Comparison of ENCODE assay signal across 15 mouse cellular contexts in the genomic region with DNA sequence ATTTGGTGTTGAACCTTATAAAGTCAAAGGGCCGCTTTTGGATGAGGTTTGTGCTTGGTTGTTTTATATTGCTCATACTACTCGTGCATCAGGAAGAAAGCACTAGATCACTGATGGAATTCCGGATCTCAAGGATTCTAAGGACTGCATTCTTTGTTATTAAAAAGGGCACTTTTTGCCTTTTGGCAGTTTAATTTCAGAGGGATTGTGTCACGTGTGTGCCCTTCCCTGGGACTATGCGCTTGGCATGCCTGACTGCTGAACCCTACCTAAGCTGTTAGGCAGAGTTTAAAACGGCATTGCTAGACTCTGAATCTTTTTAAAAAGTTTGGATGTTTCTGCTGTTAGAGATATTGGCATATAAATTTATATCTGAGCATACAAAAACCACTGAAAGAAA. TPM values are rescaled to one million over a fixed set of nuclear protein-coding genes. Genes with fewer than 3 reads are reported as not detected.
DNase-seq lines count a peak whose midpoint lies in the region; ATAC-seq and TF ChIP-seq lines count a peak whose summit lies in the region.
"Had no signal": no experiment of that assay in that cellular context is flagged by ENCODE, and none has a peak within 500 bp of the region (broad histone marks: within the 10 kb centered on the region; RNA-seq: fewer than 3 reads in every experiment).

No protein-coding gene starts in this region.

- no peak for ATAC-seq in neural tube, embryonic 11.5 days (ENCODE audit: insufficient read depth, low FRiP score, low TSS enrichment)
- ATAC-seq in kidney, postnatal 0 days (replicated peaks; ENCODE audit: low FRiP score, low read depth): no peak
- ATAC-seq in neural tube, embryonic 14.5 days (ENCODE audit: low read depth): no peak
- ATAC-seq in liver, embryonic 12.5 days: no peak
- ATAC-seq: CD4-positive, CD25-positive, alpha-beta regulatory T cell, adult 4 months had no signal

- no peak overlapping the region for H3K27ac ChIP-seq in neural tube, embryonic 11.5 days (ENCODE audit: low read depth, low read length)
- H3K27ac ChIP-seq in hindbrain, embryonic 10.5 days: no peak overlapping the region
- no peak overlapping the region for H3K27ac ChIP-seq in kidney, postnatal 0 days
- H3K27ac ChIP-seq in neural tube, embryonic 14.5 days (ENCODE audit: low read depth, low read length): peak overlapping the region; percentile 44; the same call in 1 of the 2 replicates
- no peak overlapping the region for H3K27ac ChIP-seq in liver, embryonic 12.5 days
- H3K27ac ChIP-seq: embryonic facial prominence, embryonic 15.5 days; limb, embryonic 13.5 days had no signal

- no peaks in the 10 kb centered on the region for H3K27me3 ChIP-seq in neural tube, embryonic 11.5 days (ENCODE audit: control insufficient read depth, insufficient read depth, low read length)
- peaks cover 25% of the 10 kb centered on the region for H3K27me3 ChIP-seq in hindbrain, embryonic 10.5 days (ENCODE audit: insufficient read depth, poor library complexity, severe bottlenecking)
- no peaks in the 10 kb centered on the region for H3K27me3 ChIP-seq in kidney, postnatal 0 days (ENCODE audit: insufficient read depth, low read length)
- no peaks in the 10 kb centered on the region for H3K27me3 ChIP-seq in neural tube, embryonic 14.5 days (ENCODE audit: control insufficient read depth, insufficient read depth, low read length)
- H3K27me3 ChIP-seq in liver, embryonic 12.5 days (replicated peaks): peaks cover 52% of the 10 kb centered on the region
- H3K27me3 ChIP-seq: embryonic facial prominence, embryonic 15.5 days had no signal

- H3K4me1 ChIP-seq in neural tube, embryonic 11.5 days (ENCODE audit: control insufficient read depth, insufficient read depth, low read length): peaks cover 5% of the 10 kb centered on the region
- H3K4me1 ChIP-seq in hindbrain, embryonic 10.5 days (replicated peaks): peaks cover 25% of the 10 kb centered on the region
- H3K4me1 ChIP-seq in kidney, postnatal 0 days (replicated peaks; ENCODE audit: insufficient read depth, low read length): no peaks in the 10 kb centered on the region
- H3K4me1 ChIP-seq in neural tube, embryonic 14.5 days (ENCODE audit: control insufficient read depth, insufficient read depth, low read length): peaks cover 11% of the 10 kb centered on the region; the same call in 1 of the 2 replicates
- H3K4me1 ChIP-seq in liver, embryonic 12.5 days: peaks cover 14% of the 10 kb centered on the region; the same call in 1 of the 2 replicates

- no peak overlapping the region for H3K4me3 ChIP-seq in neural tube, embryonic 11.5 days (ENCODE audit: low read depth, low read length)
- peak overlapping the region; percentile 66 for H3K4me3 ChIP-seq in hindbrain, embryonic 10.5 days
- H3K4me3 ChIP-seq in kidney, postnatal 0 days (replicated peaks; ENCODE audit: low read depth, low read length): no peak overlapping the region
- peak overlapping the region; percentile 94 for H3K4me3 ChIP-seq in neural tube, embryonic 14.5 days (ENCODE audit: low read depth, low read length)
- H3K4me3 ChIP-seq in liver, embryonic 12.5 days: no peak overlapping the region
- H3K4me3 ChIP-seq: embryonic facial prominence, embryonic 15.5 days; limb, embryonic 13.5 days had no signal

- peak overlapping the region; percentile 26 for H3K4me2 ChIP-seq in neural tube, embryonic 11.5 days (ENCODE audit: low read depth)
- H3K4me2 ChIP-seq in kidney, postnatal 0 days (ENCODE audit: low read length): peak overlapping the region; percentile 85
- peak overlapping the region; percentile 55 for H3K4me2 ChIP-seq in neural tube, embryonic 14.5 days (ENCODE audit: low read depth, low read length)
- H3K4me2 ChIP-seq in liver, embryonic 12.5 days: no peak overlapping the region
- H3K4me2 ChIP-seq: embryonic facial prominence, embryonic 15.5 days; limb, embryonic 13.5 days had no signal

- WGBS in neural tube, embryonic 11.5 days: 73% methylated on average over 6 of the region's 6 CpGs
- 68% methylated on average over 6 of the region's 6 CpGs for WGBS in hindbrain, embryonic 10.5 days
- WGBS in kidney, postnatal 0 days: 60% methylated on average over 6 of the region's 6 CpGs
- WGBS in neural tube, embryonic 14.5 days: 39% methylated on average over 6 of the region's 6 CpGs
- 61% methylated on average over 6 of the region's 6 CpGs for WGBS in liver, embryonic 12.5 days (ENCODE audit: insufficient replicate concordance)

- no peak for TF ChIP-seq CTCF in kidney, postnatal 0 days (IDR thresholded peaks at IDR 0.05; ENCODE audit: low read depth)

- no peak overlapping the region for H3K9ac ChIP-seq in neural tube, embryonic 11.5 days (ENCODE audit: low read length)
- no peak overlapping the region for H3K9ac ChIP-seq in kidney, postnatal 0 days (ENCODE audit: low read depth, low read length)
- H3K9ac ChIP-seq in neural tube, embryonic 14.5 days (replicated peaks; ENCODE audit: low read depth, low read length): peak overlapping the region; percentile 51; the same call in 1 of the 2 replicates
- H3K9ac ChIP-seq in liver, embryonic 12.5 days: no peak overlapping the region
- H3K9ac ChIP-seq: embryonic facial prominence, embryonic 15.5 days; limb, embryonic 13.5 days had no signal

- no peaks in the 10 kb centered on the region for H3K36me3 ChIP-seq in neural tube, embryonic 11.5 days (ENCODE audit: control insufficient read depth, insufficient read depth, low read length)
- peaks cover 3% of the 10 kb centered on the region; the same call in 1 of the 2 replicates for H3K36me3 ChIP-seq in hindbrain, embryonic 10.5 days
- H3K36me3 ChIP-seq in kidney, postnatal 0 days (ENCODE audit: insufficient read depth, low read length): no peaks in the 10 kb centered on the region
- H3K36me3 ChIP-seq in neural tube, embryonic 14.5 days (ENCODE audit: control insufficient read depth, insufficient read depth, low read length): no peaks in the 10 kb centered on the region
- no peaks in the 10 kb centered on the region for H3K36me3 ChIP-seq in liver, embryonic 12.5 days
- H3K36me3 ChIP-seq: embryonic facial prominence, embryonic 15.5 days; limb, embryonic 13.5 days had no signal

- H3K9me3 ChIP-seq in neural tube, embryonic 11.5 days (ENCODE audit: control insufficient read depth, low read length): no peaks in the 10 kb centered on the region
- no peaks in the 10 kb centered on the region for H3K9me3 ChIP-seq in hindbrain, embryonic 10.5 days
- no peaks in the 10 kb centered on the region for H3K9me3 ChIP-seq in kidney, postnatal 0 days (replicated peaks; ENCODE audit: low read length)
- H3K9me3 ChIP-seq in neural tube, embryonic 14.5 days (ENCODE audit: control insufficient read depth, low read length): no peaks in the 10 kb centered on the region
- no peaks in the 10 kb centered on the region for H3K9me3 ChIP-seq in liver, embryonic 12.5 days (replicated peaks)
- H3K9me3 ChIP-seq: embryonic facial prominence, embryonic 15.5 days; limb, embryonic 13.5 days had no signal

- no peak for DNase-seq in neural tube, embryonic 11.5 days (ENCODE audit: low spot score)
- no peak for DNase-seq in neural tube, embryonic 10.5 days (ENCODE audit: extremely low spot score, low spot score)
- DNase-seq in hindbrain, embryonic 10.5 days (ENCODE audit: low spot score): no peak
- DNase-seq in kidney, postnatal 0 days (ENCODE audit: low spot score): no peak
- no peak for DNase-seq in retina, embryonic 14.5 days (ENCODE audit: low spot score)
- no peak for DNase-seq in thymus, postnatal 0 days (ENCODE audit: low spot score)
- DNase-seq: adrenal gland, postnatal 36 days; cerebellum, adult 2 months; gastrocnemius, postnatal 36 days; thymus, postnatal 36 days had no signal

RNA-seq across cellular contexts. Expression of gene Id4, which starts 4.0 kb away (rescaled TPM):
- 49.5 and 52.5 TPM in 2 replicates for polyA plus RNA-seq in neural tube, embryonic 11.5 days (2014; fragmentation: Nextera tagmentation; extraction: Ambion mirVana)
- 29.7 and 47.3 TPM in 2 replicates for polyA plus RNA-seq in hindbrain, embryonic 10.5 days (2016; fragmentation: Nextera tagmentation; extraction: Ambion mirVana)
- polyA plus RNA-seq in kidney, postnatal 0 days (2015; fragmentation: Nextera tagmentation; extraction: Ambion mirVana): 22.2 and 23.9 TPM in 2 replicates
- polyA plus RNA-seq in neural tube, embryonic 14.5 days (2014; fragmentation: Nextera tagmentation; extraction: Ambion mirVana): 105 and 146 TPM in 2 replicates
- 2.4 and 3.6 TPM in 2 replicates for polyA plus RNA-seq in thymus, postnatal 0 days (2015; fragmentation: Nextera tagmentation; extraction: Ambion mirVana)
- 0.54 and 0.67 TPM in 2 replicates for polyA plus RNA-seq in liver, embryonic 12.5 days (2016; fragmentation: Nextera tagmentation; extraction: Ambion mirVana)
- polyA plus RNA-seq: CD4-positive, CD25-positive, alpha-beta regulatory T cell, adult 4 months had no signal

Comparison
In these comparisons a context has a peak if more than half of its experiments do, and no peak if none do; other contexts are left out.
1. H3K4me3 ChIP-seq: peak in hindbrain, embryonic 10.5 days (single experiment) and neural tube, embryonic 14.5 days (single experiment); none in neural tube, embryonic 11.5 days (single experiment), kidney, postnatal 0 days (single experiment) and liver, embryonic 12.5 days (single experiment).